Mouse (Mus musculus): ENCODE data around the gene Ube4b.
"Not testable (repeated sequence)": the region's sequence is repeated elsewhere in the genome, so short reads cannot be mapped to it uniquely, and the experiment has no call there.

Gene Ube4b

GRCm38 (mm10) chr4:149426325-149427199, at the start of gene Ube4b:
TSS of gene Ube4b (minus strand) at chr4:149426749.
- DNase-seq (ENCODE audit: low read depth, low spot score) = peak; percentile 98

- no peak for DNase-seq (ENCODE audit: low read depth, low spot score)
Measured at GRCm38 (mm10) chr4:149475096-149475495, 48.5 kb upstream of the Ube4b start.

GRCm38 (mm10) chr4:149469557-149469956, 43.0 kb upstream of the Ube4b start:
- no peak for DNase-seq (ENCODE audit: low read depth, low spot score)

GRCm38 (mm10) chr4:149463435-149463950, 36.9 kb upstream of the Ube4b start:
- DNase-seq (ENCODE audit: low read depth, low spot score) = no peak

- no peak for DNase-seq (ENCODE audit: low read depth, low spot score)
Measured at GRCm38 (mm10) chr4:149462305-149462971, 35.9 kb upstream of the Ube4b start.

- DNase-seq (ENCODE audit: low read depth, low spot score) = no peak
Measured at GRCm38 (mm10) chr4:149461579-149462304, 35.2 kb upstream of the Ube4b start.

GRCm38 (mm10) chr4:149460475-149460874, 33.9 kb upstream of the Ube4b start:
- DNase-seq (ENCODE audit: low read depth, low spot score) = not testable (repeated sequence)

GRCm38 (mm10) chr4:149459425-149459824, 32.9 kb upstream of the Ube4b start:
- no peak for DNase-seq (ENCODE audit: low read depth, low spot score)

GRCm38 (mm10) chr4:149458526-149458925, 32.0 kb upstream of the Ube4b start:
- no peak for DNase-seq (ENCODE audit: low read depth, low spot score)

GRCm38 (mm10) chr4:149457831-149458430, 31.4 kb upstream of the Ube4b start:
- DNase-seq (ENCODE audit: low read depth, low spot score) = no peak

- DNase-seq (ENCODE audit: low read depth, low spot score) = not testable (repeated sequence)
Measured at GRCm38 (mm10) chr4:149457163-149457562, 30.6 kb upstream of the Ube4b start.

- no peak for DNase-seq (ENCODE audit: low read depth, low spot score)
Measured at GRCm38 (mm10) chr4:149454879-149455278, 28.3 kb upstream of the Ube4b start, which contains the start of gene Rbp7. TSS of gene Rbp7 (minus strand) at chr4:149454978.

- DNase-seq (ENCODE audit: low read depth, low spot score) = no peak
Measured at GRCm38 (mm10) chr4:149454263-149454662, 27.7 kb upstream of the Ube4b start.

GRCm38 (mm10) chr4:149453656-149454055, 27.1 kb upstream of the Ube4b start:
- no peak for DNase-seq (ENCODE audit: low read depth, low spot score)

GRCm38 (mm10) chr4:149450636-149451035, 24.1 kb upstream of the Ube4b start:
- DNase-seq (ENCODE audit: low read depth, low spot score) = no peak

- DNase-seq (ENCODE audit: low read depth, low spot score) = no peak
Measured at GRCm38 (mm10) chr4:149446309-149446708, 19.8 kb upstream of the Ube4b start.

GRCm38 (mm10) chr4:149445868-149446267, 19.3 kb upstream of the Ube4b start:
- no peak for DNase-seq (ENCODE audit: low read depth, low spot score)

- peak; percentile 81 for DNase-seq (ENCODE audit: low read depth, low spot score)
Measured at GRCm38 (mm10) chr4:149444964-149445701, 18.6 kb upstream of the Ube4b start.

GRCm38 (mm10) chr4:149444465-149444864, 17.9 kb upstream of the Ube4b start:
- no peak for DNase-seq (ENCODE audit: low read depth, low spot score)

- no peak for DNase-seq (ENCODE audit: low read depth, low spot score)
Measured at GRCm38 (mm10) chr4:149442436-149442835, 15.9 kb upstream of the Ube4b start.

GRCm38 (mm10) chr4:149440576-149440975, 14.0 kb upstream of the Ube4b start:
- DNase-seq (ENCODE audit: low read depth, low spot score) = no peak

Data from brain, embryonic 18.5 days (tissue).